Mouse (Mus musculus) neural tube, embryonic 12.5 days (tissue): Measurements from ENCODE around the gene Olfr794. TPM values are rescaled to one million over a fixed set of nuclear protein-coding genes. Genes with fewer than 3 reads are reported as not detected.

Source experiments
- ATAC-seq: fragments of 200-750 bp; cut with Nextera tagmentation; 2 replicates; pipeline ENCODE4 v1.8.0; 2017; ENCODE audit warnings: low read depth, mild to moderate bottlenecking, moderate TSS enrichment, moderate library complexity; ENCODE audit not compliant: low FRiP score
- H3K27ac ChIP-seq: fragments of 300-500 bp; sonication (generic); 2 replicates; pipeline ENCODE4 v1.5.1; 2016
- H3K27me3 ChIP-seq: fragments of 300-500 bp; sonication (generic); replicated peaks from 2 replicates; pipeline ENCODE4 v1.6.1; 2016; ENCODE audit warnings: mild to moderate bottlenecking
- H3K36me3 ChIP-seq: fragments of 300-500 bp; sonication (generic); 2 replicates; pipeline ENCODE4 v1.6.1; 2016; ENCODE audit warnings: mild to moderate bottlenecking
- H3K4me1 ChIP-seq: fragments of 300-500 bp; sonication (generic); 2 replicates; pipeline ENCODE4 v1.6.1; 2016
- H3K4me2 ChIP-seq: fragments of 300-500 bp; sonication (generic); replicated peaks from 2 replicates; pipeline ENCODE4 v1.6.1; 2016; ENCODE audit warnings: mild to moderate bottlenecking
- H3K4me3 ChIP-seq: fragments of 300-500 bp; sonication (generic); 2 replicates; pipeline ENCODE4 v1.5.1; 2016
- H3K9ac ChIP-seq: fragments of 300-500 bp; sonication (generic); 2 replicates; pipeline ENCODE4 v1.6.1; 2016; ENCODE audit warnings: mild to moderate bottlenecking
- H3K9me3 ChIP-seq: fragments of 300-500 bp; sonication (generic); 2 replicates; pipeline ENCODE4 v1.6.1; 2016; ENCODE audit warnings: mild to moderate bottlenecking
- WGBS: fragments of 180-500 bp; shearing (Covaris S2); methylation state at CpG from one replicate; pipeline ENCODE4 v1.1.7; 2016; 5-methylcytosine and 5-hydroxymethylcytosine counted together
- microRNA-seq: library from miRNA; unstranded; fragments of <30 nt; microRNA quantifications from one replicate; pipeline ENCODE4, GENCODE M21; 2017
- polyA plus RNA-seq: library from polyadenylated mRNA; unstranded; fragments of >200 nt; fragmentation: Nextera tagmentation; extraction: Ambion mirVana; gene quantifications from 2 replicates; pipeline ENCODE4 v1.2.1, GENCODE M21; 2016

Olfr794 gene
- not detected in 2 replicates for polyA plus RNA-seq

- Histone ChIP-seq H3K36me3 (no peaks in the 10 kb centered on the region), H3K4me1 (no peaks in the 10 kb centered on the region), H3K27ac (no peak within 1 kb of the TSS), H3K9me3 (no peaks in the 10 kb centered on the region), H3K27me3 (no peaks in the 10 kb centered on the region), H3K4me3 (no peak within 1 kb of the TSS), H3K9ac (no peak within 1 kb of the TSS), H3K4me2 (no peak within 1 kb of the TSS)
- no peak for ATAC-seq
- 82% methylated on average over 2 of the region's 2 CpGs for WGBS
These were observed at the start of gene Olfr794 for GRCm38 (mm10) chr10:129567355-129567754. Olfr794 (plus strand) TSS chr10:129567655.

DNA sequence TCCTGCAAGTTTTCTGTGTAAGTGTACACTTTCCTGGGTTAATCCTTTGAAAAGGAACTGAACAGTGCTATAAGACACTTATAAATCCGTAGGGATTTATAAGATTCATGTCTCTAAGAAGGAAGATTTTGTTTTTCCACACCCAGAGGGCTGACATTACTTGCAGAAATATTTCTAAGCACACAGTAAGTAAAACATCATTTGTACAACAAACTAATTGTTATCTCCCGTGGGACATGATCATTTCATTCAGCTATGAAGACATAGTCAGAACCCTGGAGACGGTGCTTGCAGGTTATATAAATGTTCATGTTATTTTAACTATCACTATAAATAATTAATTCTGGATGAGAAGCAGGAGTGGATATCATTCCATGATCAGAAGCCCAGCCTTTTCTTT is 46.0 kb upstream of the Olfr794 start, which contains the start of gene Olfr791:
Gene Olfr791 (plus strand): TSS at position 301 of the 400 bp plus-strand sequence.
- H3K9me3 ChIP-seq, result no peaks in the 10 kb centered on the region
- 72% methylated on average over 3 of the region's 3 CpGs for WGBS
- no peak for ATAC-seq
- H3K4me1 ChIP-seq, result no peaks in the 10 kb centered on the region
- no peak within 1 kb of the TSS for H3K9ac ChIP-seq
- H3K4me3 ChIP-seq, result no peak within 1 kb of the TSS
- no peaks in the 10 kb centered on the region for H3K36me3 ChIP-seq
- no peak within 1 kb of the TSS for H3K27ac ChIP-seq
- H3K27me3 ChIP-seq, result no peaks in the 10 kb centered on the region
- H3K4me2 ChIP-seq, result no peak within 1 kb of the TSS

DNA sequence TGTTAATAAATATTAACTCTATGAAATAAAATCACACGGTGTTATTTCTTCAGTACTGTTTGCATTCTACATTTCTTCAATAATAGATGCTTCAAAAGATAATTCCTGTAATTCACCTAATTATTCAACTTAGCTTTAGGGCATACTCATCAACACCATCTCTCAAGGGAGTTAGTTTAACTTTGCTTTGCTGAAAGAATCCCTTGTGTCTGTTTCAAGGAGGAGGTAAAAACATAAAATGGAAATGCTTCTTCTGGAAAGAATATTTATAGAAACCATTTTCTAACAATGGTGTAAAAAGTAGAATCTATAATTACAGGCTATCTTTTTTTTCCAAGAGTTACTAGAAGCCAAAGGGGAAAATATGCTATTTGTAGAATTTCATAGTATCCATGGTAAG is 28.6 kb upstream of the Olfr794 start, which contains the start of gene Olfr792:
Gene Olfr792 (plus strand): TSS at position 301 of the 400 bp plus-strand sequence.
- no peak within 1 kb of the TSS for H3K9ac ChIP-seq
- H3K4me3 ChIP-seq, result no peak within 1 kb of the TSS
- H3K4me2 ChIP-seq, result no peak within 1 kb of the TSS
- 76% methylated on average over 1 of the region's 1 CpGs for WGBS
- no peaks in the 10 kb centered on the region for H3K36me3 ChIP-seq
- ATAC-seq, result no peak
- H3K27me3 ChIP-seq, result no peaks in the 10 kb centered on the region
- no peak within 1 kb of the TSS for H3K27ac ChIP-seq
- H3K4me1 ChIP-seq, result no peaks in the 10 kb centered on the region
- peaks cover under 1% of the 10 kb centered on the region; the same call in 1 of the 2 replicates for H3K9me3 ChIP-seq

DNA sequence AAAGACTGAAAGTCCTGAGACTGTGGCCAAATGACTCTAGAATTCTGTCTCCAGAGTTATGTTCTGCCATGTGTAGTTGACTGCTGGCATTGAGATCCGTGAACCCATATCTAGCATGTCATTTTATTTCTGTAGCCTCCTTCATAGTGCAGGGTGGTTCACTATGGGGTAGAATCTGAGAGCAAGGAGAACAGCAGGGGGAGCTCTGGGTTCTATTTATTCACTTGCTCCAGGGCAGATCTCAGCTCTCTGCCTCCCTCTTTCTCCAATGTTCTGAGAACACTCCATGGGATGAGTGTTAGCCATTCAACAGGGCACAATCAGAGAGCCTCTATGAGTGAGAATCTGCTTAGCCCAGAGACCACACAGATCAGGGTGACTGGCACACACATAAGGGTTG is 18.1 kb upstream of the Olfr794 start:
- WGBS, result 53% methylated on average over 1 of the region's 1 CpGs
- Histone ChIP-seq H3K27me3 (no peaks in the 10 kb centered on the region), H3K9me3 (peaks cover under 1% of the 10 kb centered on the region; the same call in 1 of the 2 replicates), H3K4me3 (no peak overlapping the region), H3K36me3 (no peaks in the 10 kb centered on the region), H3K9ac (no peak overlapping the region), H3K4me2 (no peak overlapping the region), H3K4me1 (no peaks in the 10 kb centered on the region), H3K27ac (no peak overlapping the region)
- no peak for ATAC-seq

GRCm38 (mm10) chr10:129577066-129577465 is 9.6 kb downstream of the Olfr794 start:
- H3K9ac ChIP-seq, result no peak overlapping the region
- H3K4me3 ChIP-seq, result no peak overlapping the region
- H3K27me3 ChIP-seq, result no peaks in the 10 kb centered on the region
- no peaks in the 10 kb centered on the region for H3K36me3 ChIP-seq
- ATAC-seq, result no peak
- WGBS, result 67% methylated on average over 1 of the region's 1 CpGs
- no peak overlapping the region for H3K27ac ChIP-seq
- no peaks in the 10 kb centered on the region for H3K9me3 ChIP-seq
- no peaks in the 10 kb centered on the region for H3K4me1 ChIP-seq
- no peak overlapping the region for H3K4me2 ChIP-seq

DNA sequence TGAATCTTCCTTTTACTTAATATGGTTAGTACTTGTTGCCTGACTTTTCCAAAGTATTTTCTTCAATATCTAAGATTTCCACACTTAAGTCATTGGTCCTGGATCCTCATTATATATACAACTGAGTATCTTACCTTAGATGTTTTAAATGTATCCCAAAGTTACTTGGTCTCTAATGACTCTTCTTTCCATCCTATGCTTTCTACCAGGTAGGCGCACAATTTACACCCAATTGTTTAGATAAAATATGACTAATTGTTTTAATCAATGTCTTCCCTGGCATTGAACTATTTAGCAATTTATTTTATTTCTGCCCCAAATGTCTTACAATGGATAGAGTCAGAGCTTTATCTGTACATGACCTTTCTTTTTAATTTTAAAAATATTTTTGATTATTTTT is 45.0 kb downstream of the Olfr794 start, which contains the start of gene Olfr796:
Gene Olfr796 (minus strand): TSS at position 101 of the 400 bp plus-strand sequence.
- H3K4me2 ChIP-seq, result no peak within 1 kb of the TSS
- no peak within 1 kb of the TSS for H3K27ac ChIP-seq
- no peak within 1 kb of the TSS for H3K4me3 ChIP-seq
- H3K9ac ChIP-seq, result no peak within 1 kb of the TSS
- H3K9me3 ChIP-seq, result no peaks in the 10 kb centered on the region
- H3K4me1 ChIP-seq, result no peaks in the 10 kb centered on the region
- H3K27me3 ChIP-seq, result no peaks in the 10 kb centered on the region
- H3K36me3 ChIP-seq, result no peaks in the 10 kb centered on the region
- 96% methylated on average over 1 of the region's 1 CpGs for WGBS
- no peak for ATAC-seq

- ATAC-seq, result no peak
- H3K27me3 ChIP-seq, result no peaks in the 10 kb centered on the region
These were observed 54.3 kb downstream of the Olfr794 start for GRCm38 (mm10) chr10:129621724-129622123.

More at GRCm38 (mm10) chr10:129621724-129622123, 54.3 kb downstream of the Olfr794 start:
- Histone ChIP-seq H3K27ac (no peak overlapping the region), H3K9ac (no peak overlapping the region), H3K4me3 (no peak overlapping the region), H3K4me1 (no peaks in the 10 kb centered on the region), H3K36me3 (no peaks in the 10 kb centered on the region), H3K9me3 (no peaks in the 10 kb centered on the region), H3K4me2 (no peak overlapping the region)
- 39% methylated on average over 1 of the region's 1 CpGs for WGBS

Small RNA genes lying within 50 kb of the gene (microRNA-seq; reads per million reads assigned to microRNA genes)
- not detected for gene Gm23252

Other genes starting within 250 kb of the Olfr794 start
- gene Olfr780, start 249.5 kb upstream of the Olfr794 start, polyA plus RNA-seq, result not detected in 2 replicates
- not detected in 2 replicates for gene Olfr781, start 238.8 kb upstream of the Olfr794 start, polyA plus RNA-seq
- not detected in 2 replicates for gene Olfr782, start 218.8 kb upstream of the Olfr794 start, polyA plus RNA-seq
- gene Olfr784, start 183.6 kb upstream of the Olfr794 start, polyA plus RNA-seq, result 0.06 and 0.19 TPM in 2 replicates
- not detected in 2 replicates for gene Olfr785, start 162.2 kb upstream of the Olfr794 start, polyA plus RNA-seq
- not detected in 2 replicates for gene Olfr786, start 140.3 kb upstream of the Olfr794 start, polyA plus RNA-seq
- not detected in 2 replicates for gene Olfr787, start 105.8 kb upstream of the Olfr794 start, polyA plus RNA-seq
- gene Olfr788, start 96.7 kb upstream of the Olfr794 start, polyA plus RNA-seq, result not detected in 2 replicates
- not detected in 2 replicates for gene Olfr789, start 82.9 kb upstream of the Olfr794 start, polyA plus RNA-seq
- gene Olfr790, start 69.2 kb upstream of the Olfr794 start, polyA plus RNA-seq, result not detected in 2 replicates
- gene Olfr791, start 45.9 kb upstream of the Olfr794 start, polyA plus RNA-seq, result not detected in 2 replicates
- not detected in 2 replicates for gene Olfr792, start 28.5 kb upstream of the Olfr794 start, polyA plus RNA-seq
- not detected in 2 replicates for gene Olfr796, start 44.9 kb downstream of the Olfr794 start, polyA plus RNA-seq
- gene Olfr798, start 60.3 kb downstream of the Olfr794 start, polyA plus RNA-seq, result not detected in 2 replicates
- gene Olfr799, start 69.8 kb downstream of the Olfr794 start, polyA plus RNA-seq, result not detected in 2 replicates
- not detected in 2 replicates for gene Olfr800, start 90.0 kb downstream of the Olfr794 start, polyA plus RNA-seq
- not detected in 2 replicates for gene Olfr801, start 106.2 kb downstream of the Olfr794 start, polyA plus RNA-seq
- not detected in 2 replicates for gene Olfr802, start 120.5 kb downstream of the Olfr794 start, polyA plus RNA-seq
- gene Olfr803, start 126.6 kb downstream of the Olfr794 start, polyA plus RNA-seq, result not detected in 2 replicates
- gene Olfr804, start 135.6 kb downstream of the Olfr794 start, polyA plus RNA-seq, result not detected in 2 replicates
- gene Olfr805, start 161.7 kb downstream of the Olfr794 start, polyA plus RNA-seq, result not detected in 2 replicates
- gene Olfr806, start 174.3 kb downstream of the Olfr794 start, polyA plus RNA-seq, result not detected in 2 replicates
- not detected in 2 replicates for gene Olfr807, start 190.1 kb downstream of the Olfr794 start, polyA plus RNA-seq
- not detected in 2 replicates for gene Olfr808, start 197.8 kb downstream of the Olfr794 start, polyA plus RNA-seq
- not detected in 2 replicates for gene Olfr809, start 207.0 kb downstream of the Olfr794 start, polyA plus RNA-seq
- not detected in 2 replicates for gene Olfr810, start 227.3 kb downstream of the Olfr794 start, polyA plus RNA-seq
- not detected in 2 replicates for gene Olfr811, start 236.7 kb downstream of the Olfr794 start, polyA plus RNA-seq